Mouse (Mus musculus) frontal cortex, adult 2 months (tissue): ENCODE results near the gene Ccdc152. TPM values are rescaled to one million over a fixed set of nuclear protein-coding genes. Genes with fewer than 3 reads are reported as not detected.

Experiments
- DNase-seq, 2 experiments: peaks; one replicate each; pipeline ENCODE4 v3.0.0; 2022; ENCODE audit warnings: low spot score in 1 of 2; ENCODE audit errors: extremely low spot score in 1 of 2
- polyA plus RNA-seq: library from polyadenylated mRNA; depleted of rRNA; stranded (reverse); fragments of >200 nt; gene quantifications from 2 replicates; pipeline ENCODE4 v1.2.3, GENCODE M21; 2012; rRNA removed

The Ccdc152 gene
- polyA plus RNA-seq, 1 experiment: 3.7 TPM

DNA sequence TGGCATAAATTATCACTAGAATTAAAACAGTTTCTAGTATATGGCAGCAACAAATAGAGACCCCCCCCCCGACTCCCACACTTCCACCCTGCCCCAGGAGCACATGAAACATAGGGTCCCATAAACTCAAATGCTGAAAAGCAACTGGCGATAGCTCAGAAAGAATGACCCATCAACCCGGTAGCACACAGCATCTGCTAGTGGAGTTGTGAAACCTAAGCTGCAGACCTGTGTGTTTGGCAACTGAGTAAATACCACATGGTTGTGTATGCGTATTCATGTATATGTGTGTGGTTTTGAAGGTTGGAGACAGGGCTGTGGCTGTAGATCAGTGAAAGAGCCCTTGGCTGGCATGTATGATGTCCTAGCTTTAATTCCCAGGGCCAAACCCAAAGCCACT, 72.3 kb downstream of the Ccdc152 start:
- no peak for DNase-seq

Other genes starting within 250 kb of the Ccdc152 start
- 322 and 351 TPM in 2 replicates for gene Selenop, start 35.0 kb downstream of the Ccdc152 start, polyA plus RNA-seq